Mouse (Mus musculus): ENCODE measurements around the gene G6pc.

DNA sequence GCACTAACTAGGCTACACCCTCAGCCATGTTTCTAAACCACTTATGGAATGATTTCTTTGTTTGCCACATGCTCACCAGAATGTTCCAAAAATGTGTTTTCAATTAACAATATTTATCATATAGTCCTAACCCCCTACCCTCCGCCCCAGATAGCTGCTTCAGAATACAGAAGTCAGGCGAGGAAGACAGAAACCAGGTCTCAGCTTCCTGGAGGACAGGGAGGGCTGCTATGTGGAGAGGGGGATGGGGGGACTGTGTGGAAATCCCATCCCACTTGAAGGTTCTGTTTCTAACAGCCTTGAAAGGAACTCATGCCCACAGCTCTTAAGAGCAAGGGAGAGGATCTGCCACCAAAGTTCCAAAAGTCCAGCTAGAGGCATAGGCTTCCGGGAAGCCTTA, 18.1 kb upstream of the G6pc start:
- TF ChIP-seq CHD2 (IDR thresholded peaks at IDR 0.05; ENCODE audit: low read depth, low read length) (no peak), HCFC1 (IDR thresholded peaks at IDR 0.05; ENCODE audit: borderline replicate concordance, insufficient read depth, low read length) (no peak), ZC3H11A (IDR thresholded peaks at IDR 0.05; ENCODE audit: borderline replicate concordance, low read depth, low read length) (no peak), ZNF384 (IDR thresholded peaks at IDR 0.05; ENCODE audit: low read depth, low read length) (no peak), MAFK (IDR thresholded peaks at IDR 0.05; ENCODE audit: insufficient read depth, low read depth, low read length) (no peak)
